Mouse (Mus musculus) layer of hippocampus, adult 11-12 months (tissue): Measurements from ENCODE around the gene Cpa4.

Experiments used
- DNase-seq: peaks from one replicate; pipeline ENCODE4 v3.0.0; 2022; ENCODE audit warnings: low spot score

Gene Cpa4

DNA sequence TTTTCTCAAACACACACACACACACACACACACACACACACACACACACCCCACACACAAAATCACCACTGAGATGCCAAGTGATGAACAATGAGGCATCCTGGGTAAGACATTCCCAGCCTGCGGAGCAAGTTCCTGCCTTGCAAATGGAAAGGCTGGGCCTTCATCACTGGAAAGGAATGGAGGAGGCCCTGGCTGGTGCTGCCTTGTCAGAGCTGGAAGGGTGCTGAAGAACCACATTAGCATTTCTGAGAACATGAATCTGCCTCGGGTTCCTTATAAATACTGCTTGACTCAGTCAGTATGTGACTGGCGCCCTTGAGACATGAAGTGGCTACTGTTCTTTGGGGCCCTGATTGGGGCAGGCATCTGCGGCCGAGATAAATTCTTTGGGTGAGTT is at the start of gene Cpa4:
Gene Cpa4, plus strand, starts transcription at position 301 of the 400 bp plus-strand sequence.
- no peak for DNase-seq

DNA sequence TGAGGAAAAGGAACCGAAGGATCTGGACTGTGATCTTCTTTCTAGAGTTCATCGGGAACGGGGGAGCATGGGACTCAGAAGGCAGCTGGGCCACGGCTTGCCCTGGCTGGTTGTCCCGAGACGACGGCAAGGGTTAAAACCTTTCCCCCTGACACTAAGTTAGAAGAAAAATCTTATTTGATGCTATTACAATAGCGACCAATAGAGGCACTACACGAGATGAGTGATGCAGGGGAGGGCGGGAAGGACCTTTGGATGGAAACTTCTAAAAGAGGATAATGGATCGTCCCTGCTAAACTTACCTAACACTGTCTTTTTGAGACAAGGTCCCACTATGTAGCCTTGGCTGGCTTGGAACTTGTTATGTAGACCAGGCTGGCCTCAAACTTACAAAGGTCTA is 47.8 kb upstream of the Cpa4 start:
- DNase-seq = no peak

DNA sequence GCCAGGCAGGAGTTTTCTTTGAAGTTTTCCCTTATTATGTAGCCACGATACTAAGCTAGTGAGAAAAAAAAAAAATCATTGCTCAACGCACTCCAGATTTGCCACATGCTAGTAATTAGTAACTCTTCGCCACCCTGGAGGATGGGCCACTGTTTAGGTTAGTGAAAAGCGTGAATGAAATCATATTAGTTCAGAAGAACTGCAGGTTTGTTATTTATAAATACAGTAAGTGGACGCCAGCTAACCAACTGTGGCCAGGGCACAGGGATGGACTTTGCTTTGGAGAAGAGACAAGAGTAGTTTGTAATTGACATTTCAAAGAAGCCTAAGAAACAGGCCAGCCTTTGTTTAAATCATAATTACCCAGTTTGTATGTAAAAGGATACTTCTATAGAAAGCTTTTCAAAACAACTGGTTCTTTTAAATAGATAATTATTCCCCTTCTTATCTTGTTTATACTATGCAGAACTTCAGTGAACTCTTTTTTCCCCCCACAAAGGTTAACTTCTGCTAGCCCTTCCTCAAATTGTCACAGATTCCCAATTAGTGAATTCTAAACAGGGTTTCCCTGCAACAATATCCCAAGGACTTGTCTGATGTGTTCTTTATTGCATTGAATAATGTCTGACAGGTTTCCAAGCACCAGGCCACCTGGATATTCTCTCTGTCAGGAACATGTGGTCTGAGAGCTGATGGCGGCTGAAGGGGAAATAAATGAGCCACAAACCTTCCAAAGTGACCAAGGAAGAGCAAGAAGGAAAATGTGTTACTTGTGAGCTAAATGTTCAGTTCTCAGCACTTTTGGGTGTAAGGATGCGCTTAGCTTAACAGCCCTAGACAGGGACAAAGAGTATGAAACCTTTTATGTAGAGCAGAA is 42.5 kb upstream of the Cpa4 start:
- no peak for DNase-seq

DNA sequence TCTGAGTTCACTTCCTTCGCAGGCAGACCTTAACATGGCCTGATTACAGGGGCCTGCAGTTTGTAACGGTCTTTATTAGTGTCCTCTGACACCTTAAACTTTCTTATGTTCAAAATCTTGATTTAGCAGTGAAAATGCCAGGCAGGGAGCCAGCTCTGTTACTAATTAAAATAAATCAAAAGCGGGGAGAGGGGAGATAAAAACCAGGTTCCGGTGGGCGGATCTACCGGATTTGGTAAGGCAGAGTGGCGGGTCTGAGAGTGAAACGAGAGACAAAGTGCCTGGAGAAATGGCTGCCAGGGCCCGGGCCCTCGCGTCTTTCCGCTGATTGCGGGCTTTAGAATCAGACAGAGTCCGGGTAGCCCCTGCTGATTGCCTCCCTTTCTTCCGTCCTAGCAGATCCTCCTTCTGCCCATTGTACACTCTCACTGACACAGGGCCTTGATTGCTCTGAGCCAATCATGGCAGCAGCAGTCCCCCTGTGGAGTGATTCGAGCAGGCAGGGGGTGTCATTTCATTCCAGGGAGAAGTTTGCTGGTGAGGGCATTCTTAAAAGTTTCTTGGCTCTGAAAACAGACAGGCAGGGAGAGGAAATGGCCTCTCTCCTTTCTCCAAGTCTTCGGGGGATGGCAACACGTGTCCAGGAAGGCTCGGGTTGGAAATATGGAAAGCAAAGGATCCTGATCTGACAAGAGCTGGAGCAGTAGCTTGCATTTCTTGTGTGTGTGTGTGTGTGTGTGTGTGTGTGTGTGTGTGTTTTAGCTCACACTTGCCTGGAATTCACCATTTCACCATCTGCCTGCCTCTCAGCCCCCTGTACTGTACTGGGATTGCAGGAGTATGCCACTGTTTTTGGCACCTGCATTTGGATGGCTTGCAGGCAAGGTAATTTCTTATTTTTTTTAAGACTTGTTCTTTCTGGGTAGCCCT is 41.3 kb upstream of the Cpa4 start:
- DNase-seq = no peak

DNA sequence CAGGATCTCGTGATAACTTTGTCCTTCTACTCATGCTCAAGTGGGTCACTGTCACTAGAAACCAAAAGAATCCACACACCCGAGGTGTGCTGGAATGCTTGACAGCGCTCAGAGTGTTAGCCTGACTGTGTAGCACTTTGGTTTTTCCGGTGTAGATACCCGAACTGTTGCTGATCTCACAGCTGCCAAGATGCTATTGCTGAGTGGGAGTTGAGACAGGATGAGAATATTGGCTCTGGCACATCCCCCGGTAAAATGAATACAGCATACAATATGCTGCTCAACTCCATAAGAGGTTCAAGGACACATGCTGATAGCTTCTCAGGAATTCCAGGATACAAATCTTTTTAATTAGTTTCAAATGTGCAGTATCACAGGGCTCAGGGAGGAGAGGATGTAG is 39.4 kb upstream of the Cpa4 start:
- no peak for DNase-seq

DNA sequence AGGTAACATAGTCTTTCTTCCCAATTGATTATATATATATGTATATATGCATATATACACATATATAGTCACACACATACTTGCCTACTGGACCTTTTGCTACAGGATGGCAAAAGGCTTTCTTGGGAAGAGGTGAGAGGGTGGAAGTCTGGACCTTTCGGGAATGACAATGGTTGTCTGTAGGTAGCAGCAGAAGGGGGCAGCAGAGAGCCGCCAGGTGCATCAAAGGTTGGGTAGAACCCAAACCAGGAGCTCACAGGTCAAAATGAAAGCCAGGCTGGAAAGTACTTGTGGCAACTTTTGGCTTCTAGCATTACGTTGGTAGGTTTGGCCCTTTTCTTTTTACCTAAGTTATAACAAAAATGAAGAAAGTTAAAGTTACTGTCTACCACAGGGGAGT is 32.8 kb upstream of the Cpa4 start:
- DNase-seq = no peak

DNA sequence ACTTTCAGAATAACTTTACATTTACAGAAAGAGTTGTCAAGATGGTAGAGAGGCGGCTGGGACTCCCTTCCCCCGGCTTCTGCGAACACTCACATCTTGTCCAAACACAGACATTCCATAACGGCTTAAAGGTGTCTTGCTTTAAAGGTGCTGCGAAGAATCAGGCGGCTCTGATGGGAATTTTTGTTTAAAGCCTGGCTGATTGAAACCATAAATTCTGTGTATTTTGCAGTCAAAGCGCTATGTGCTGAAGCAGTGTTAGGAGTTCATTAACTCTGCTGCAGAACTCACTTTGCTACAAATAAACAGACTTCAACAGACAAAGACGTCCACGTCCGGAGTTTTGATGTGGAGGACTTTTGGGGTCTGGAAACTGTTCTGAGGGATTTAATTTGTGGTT is 29.9 kb upstream of the Cpa4 start:
- no peak for DNase-seq

DNA sequence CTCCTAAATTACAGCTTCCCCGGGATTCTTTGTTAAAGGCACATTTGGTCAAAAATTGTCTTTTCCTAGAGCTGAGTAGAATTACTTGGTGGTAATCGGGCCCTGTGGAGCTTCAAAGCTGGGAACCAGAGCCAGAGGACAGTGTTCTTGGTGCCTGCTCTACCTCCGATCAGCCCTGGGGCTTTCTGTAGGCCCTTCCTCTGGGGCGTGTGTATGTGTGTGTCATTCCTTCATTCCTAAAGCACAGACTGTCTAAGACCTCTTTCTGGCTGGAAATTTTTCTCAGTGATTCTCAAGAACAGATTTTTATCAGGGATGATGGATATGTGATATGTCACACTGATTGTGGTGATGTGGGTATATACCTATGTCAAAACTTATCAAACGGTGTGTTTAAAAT is 29.4 kb upstream of the Cpa4 start:
- DNase-seq = no peak

DNA sequence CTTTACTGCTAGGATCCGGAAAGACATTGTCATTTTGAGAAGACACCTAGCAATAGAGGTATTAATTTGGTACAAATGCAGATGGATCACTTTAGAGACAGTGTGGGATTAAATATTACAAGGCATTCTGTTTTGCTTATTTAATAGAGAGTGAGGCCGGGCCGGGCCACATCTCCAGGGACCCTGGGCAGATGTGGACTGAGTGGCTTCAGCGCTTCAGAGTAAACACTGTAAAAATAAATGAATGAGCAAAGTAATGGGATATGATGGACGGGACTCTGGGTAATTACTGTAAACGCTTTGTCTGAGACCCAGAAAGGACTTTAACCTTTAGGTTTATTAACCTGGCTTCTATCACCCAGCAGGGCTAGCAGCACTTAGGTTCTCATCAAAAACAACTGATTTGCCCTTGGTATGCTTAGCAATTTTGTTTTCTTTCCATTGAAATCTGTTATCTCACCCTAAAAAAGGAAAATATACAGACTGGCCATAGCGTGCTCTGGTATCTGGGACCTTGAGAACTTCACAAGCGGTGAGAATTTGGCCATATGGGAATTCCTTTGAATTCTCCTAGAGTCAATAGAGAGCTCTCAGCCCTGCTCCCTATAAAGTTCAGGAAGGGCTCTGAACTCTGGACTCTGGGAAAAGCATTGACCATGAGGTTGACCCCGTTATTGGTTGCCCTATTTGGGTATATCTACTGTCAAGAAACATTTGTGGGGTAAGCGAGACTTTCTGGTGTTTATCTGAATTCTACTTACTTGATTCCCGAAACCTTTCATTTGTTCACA is 27.0 kb upstream of the Cpa4 start, which contains the start of gene Cpa2:
Gene Cpa2, plus strand, starts transcription at position 574 of the 791 bp plus-strand sequence.
- DNase-seq = no peak

DNA sequence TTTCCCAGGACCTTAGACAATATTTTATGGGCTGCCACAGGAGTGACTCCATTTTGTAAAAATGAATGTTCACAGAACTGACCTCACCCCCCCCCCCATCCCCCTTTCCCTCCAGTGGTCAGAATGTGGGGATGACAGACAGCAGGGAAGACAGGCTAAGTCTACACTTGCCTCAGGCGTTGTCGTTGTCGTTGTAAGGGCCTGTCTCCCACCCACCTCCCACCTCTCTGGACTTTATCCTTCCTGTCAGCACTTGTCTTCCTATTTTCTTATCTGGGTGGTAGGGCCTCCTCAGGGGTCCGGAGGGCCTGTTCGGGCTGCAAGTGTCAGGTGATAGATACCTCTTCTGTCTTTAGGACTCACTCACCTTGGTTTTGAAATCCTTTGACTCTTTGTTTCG is 25.9 kb upstream of the Cpa4 start:
- no peak for DNase-seq

DNA sequence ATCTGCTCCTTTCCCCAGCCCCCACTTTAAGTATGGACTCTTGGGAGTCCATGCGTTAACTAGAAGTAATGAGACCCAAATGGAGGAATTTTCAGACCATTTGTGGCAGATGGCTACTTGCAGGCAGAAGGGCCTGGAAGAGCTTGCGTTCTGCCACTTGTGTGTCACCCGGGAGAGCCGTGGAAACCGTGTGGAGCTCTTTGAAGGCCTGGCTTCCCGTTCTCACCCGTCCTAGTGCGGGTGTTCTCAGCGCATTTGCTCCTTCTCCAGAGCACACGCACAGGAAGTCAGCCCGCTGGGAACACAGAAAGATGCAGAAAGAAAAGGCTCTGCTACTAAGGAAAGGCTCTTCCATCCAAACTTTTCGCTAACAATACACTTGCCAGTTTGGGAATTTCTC is 25.1 kb upstream of the Cpa4 start:
- DNase-seq = no peak

DNA sequence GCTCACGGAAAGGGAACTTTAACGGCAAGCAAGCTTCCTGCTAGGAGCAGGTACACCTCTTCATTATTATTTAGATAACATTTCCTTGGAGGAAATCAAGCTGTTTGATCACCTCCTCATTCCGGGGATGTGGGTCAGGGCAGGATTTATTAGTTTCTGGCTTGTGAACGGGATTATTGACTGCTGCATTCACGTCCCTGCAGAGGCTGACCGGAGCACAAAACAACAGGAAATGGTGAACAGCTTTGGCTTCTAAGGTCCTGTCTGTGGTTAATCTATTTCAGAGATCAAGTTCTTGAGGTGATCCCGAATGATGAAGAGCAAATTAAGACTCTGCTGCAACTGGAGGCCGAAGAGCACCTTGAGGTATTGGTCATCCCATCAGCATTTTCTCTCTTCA is 24.3 kb upstream of the Cpa4 start:
- no peak for DNase-seq

DNA sequence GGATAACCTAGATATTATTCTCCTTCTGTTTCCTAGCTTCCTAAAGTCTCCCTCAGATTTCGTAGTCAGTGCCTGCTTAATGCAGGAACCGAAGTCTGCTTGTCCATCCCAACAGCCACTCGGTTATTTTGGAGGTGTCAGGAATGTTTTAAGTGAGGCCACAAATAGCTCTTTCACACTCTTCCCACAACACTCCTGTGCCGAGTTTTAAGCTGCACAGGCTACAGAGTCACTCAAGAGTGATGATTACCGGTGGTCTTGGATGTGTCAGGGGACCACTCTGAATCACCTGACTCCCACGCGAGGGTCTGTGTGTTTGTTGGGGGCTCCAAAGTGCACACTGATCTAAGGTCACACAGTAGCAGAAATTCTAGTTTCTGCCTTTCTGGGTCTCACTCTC is 22.5 kb upstream of the Cpa4 start:
- DNase-seq = no peak

DNA sequence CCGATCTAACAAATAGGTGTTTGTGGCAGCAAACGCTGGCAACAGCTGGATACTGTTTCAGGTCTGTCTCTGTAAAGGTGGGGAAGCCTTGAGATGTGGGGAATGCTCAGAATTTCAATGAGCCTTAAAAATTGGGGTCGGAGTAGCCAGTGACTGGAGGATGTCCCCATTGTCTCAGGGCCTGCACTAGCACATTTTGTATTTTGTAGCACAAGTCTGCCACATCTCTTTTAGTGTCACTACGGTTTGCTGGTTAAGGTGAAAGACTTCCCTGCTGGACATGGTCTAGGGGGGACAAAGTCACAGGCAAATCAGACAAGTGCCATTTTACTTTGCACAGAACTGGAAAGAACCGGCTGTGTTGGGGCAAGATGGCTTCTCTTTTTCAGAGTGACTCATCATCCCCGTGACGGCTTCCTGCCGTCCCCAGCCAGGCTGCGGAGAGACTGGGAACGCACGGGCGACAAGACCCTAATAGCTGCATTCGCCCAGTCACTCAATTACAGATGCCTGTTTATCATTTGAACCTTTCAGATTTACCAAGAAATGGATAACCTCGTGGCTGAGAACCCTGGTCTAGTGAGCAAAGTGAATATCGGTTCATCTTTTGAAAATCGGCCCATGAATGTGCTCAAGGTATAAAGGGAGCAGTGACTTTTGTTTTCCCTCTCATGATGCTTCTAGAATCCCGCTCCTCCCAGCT is 21.4 kb upstream of the Cpa4 start:
- DNase-seq = no peak

DNA sequence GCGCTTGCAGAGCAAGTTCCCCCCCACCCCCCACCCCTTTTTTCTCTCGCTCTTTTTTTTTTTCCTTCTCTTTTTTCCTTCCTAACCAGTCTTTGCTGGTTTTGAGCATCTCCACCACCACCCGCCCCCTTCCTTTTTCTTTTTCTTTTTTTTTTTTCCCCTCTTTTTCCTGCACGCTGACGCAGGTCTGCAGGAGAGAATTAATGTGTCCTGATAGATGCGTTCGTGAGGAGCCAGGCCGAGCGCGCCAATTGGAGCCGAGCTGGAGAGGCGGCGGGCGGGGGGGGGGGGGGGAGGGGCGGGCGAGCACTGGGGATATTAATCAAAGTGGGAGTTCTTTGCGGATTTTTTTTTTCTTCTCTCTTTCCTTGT is 20.9 kb upstream of the Cpa4 start:
- no peak for DNase-seq

DNA sequence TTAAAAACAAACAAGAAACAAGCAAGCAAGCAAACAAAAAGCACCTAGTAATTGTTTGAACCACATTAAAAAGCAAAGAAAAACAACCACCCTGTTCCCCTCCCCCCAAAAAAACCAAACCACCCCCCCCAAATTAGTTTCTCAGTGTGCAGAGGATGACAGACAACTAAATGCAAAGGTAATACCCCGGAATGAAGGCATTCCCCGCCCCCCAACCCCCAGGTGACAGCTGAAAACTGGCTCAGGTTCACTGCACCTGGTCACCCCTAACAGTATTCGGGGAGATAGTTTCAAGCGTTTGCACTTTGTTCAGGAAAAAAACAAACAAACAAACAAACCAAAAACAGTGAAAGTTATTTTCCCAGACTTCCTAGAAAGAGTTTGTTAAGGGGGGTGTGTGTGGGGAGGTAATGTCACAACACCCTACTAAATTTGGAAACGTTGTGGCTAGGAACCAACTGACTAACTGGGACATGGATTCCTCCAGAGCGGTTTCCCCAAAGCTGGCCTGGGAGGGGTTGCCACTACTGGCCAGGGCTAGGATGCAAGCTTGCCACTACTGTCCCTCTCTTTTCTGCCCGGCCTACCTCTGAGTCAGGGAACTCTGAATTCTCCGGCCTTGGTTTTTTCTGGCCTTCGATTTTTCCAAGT is 20.4 kb upstream of the Cpa4 start:
- no peak for DNase-seq

DNA sequence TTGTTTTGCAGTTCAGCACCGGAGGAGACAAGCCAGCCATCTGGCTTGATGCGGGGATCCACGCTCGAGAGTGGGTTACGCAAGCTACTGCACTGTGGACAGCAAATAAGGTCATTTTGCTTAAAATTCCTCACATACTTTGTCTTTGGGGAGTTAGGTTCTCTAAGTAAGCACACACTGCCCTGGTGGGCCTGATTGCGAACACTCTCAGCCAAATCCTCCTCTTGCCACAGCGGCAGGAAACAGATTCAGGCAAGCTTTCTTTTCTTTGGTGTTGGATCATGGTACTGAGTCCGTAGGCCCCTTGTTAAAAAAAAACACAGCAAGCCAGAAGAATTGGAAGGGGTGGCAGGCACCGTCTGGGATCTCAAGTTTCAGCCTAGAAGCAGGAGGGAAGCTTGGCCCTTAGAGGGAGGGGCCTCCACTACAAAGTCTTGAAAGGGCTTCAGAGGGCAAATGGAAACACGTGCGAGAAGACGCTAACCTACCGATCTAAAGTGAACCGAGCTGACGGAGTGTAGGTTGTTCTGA is 18.9 kb upstream of the Cpa4 start:
- DNase-seq = no peak

DNA sequence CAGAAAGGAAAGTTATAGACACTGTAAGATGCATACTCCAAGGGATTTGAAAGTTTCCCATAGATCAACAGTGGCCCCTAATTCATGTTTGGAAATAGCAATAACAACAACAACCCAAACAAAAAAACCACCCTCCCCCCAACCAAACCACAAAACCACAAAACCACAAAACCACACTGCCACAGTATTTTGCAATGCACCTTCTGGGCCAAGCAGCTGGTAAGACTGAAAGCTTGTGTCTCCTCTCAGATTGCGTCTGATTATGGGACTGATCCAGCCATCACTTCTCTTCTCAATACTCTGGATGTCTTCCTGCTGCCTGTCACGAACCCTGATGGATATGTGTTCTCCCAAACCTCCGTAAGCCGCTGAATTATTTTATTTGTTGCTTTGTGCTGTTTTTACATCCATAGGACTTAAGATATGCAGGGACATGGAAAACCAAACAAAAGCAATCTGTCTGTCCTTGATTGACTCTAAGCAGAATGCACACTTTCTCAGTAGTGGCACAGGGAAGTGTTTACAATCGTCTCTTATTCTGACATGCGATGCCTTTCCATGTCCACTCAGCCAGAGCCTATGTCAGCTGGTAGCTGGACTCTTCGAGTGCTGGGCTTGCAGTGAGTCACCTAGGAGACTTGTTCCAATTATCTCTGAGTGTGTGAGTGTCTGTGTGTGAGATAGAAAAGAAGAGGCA is 17.5 kb upstream of the Cpa4 start:
- DNase-seq = no peak

DNA sequence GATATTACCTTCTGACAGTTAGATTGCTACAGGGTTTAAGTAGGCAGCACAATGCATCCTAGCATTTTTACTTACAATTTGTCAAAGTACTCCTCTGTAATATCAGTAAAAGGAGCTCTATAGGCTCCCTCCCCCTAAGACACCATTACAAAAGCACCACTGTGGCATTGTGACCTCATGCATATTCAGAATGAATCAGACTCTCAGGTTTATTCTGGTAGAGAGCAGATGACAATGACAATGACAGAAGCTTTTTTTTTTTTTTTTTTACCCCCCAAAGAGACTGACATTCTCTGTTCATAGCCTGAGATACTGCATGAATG is 17.0 kb upstream of the Cpa4 start:
- DNase-seq = no peak
